Comparison of ENCODE assay signal across 19 mouse cellular contexts in genomic region chr2:116704705-116705104, GRCm38 (mm10).
A peak's percentile ranks its signal among the peaks of the same experiment; 100 is the strongest.
DNase-seq lines count a peak whose midpoint lies in the region; ATAC-seq and TF ChIP-seq lines count a peak whose summit lies in the region.
"Had no signal": no experiment of that assay in that cellular context is flagged by ENCODE, and none has a peak within 500 bp of the region (broad histone marks: within the 10 kb centered on the region; RNA-seq: fewer than 3 reads in every experiment).

No protein-coding gene starts in this region.

- no peak for TF ChIP-seq CTCF in lung, postnatal 0 days (IDR thresholded peaks at IDR 0.05)
- no peak for TF ChIP-seq CTCF in Patski (IDR thresholded peaks at IDR 0.05)

- POLR2A ChIA-PET in Patski (lab: Charles Lee), result no interaction called here

- no peaks in the 10 kb centered on the region for H3K36me3 ChIP-seq in lung, postnatal 0 days (ENCODE audit: insufficient read depth, low read length)
- H3K36me3 ChIP-seq: embryonic facial prominence, embryonic 13.5 days; embryonic facial prominence, embryonic 15.5 days; forebrain, embryonic 15.5 days had no signal

- H3K4me3 ChIP-seq in lung, postnatal 0 days (ENCODE audit: low read depth, low read length), result no peak overlapping the region
- H3K4me3 ChIP-seq: embryonic facial prominence, embryonic 13.5 days; embryonic facial prominence, embryonic 15.5 days; forebrain, embryonic 13.5 days; forebrain, embryonic 15.5 days had no signal

- no peak overlapping the region for H3K9ac ChIP-seq in lung, postnatal 0 days (replicated peaks; ENCODE audit: low read depth)
- H3K9ac ChIP-seq: embryonic facial prominence, embryonic 13.5 days; embryonic facial prominence, embryonic 15.5 days; forebrain, embryonic 13.5 days; forebrain, embryonic 15.5 days; forebrain, postnatal 0 days had no signal

- in situ Hi-C loops in Patski (cut with MboI; ENCODE audit: low pct_unique_long_range_greater_than_20kb), result no loop called here

- no peaks in the 10 kb centered on the region for H3K27me3 ChIP-seq in lung, postnatal 0 days (replicated peaks; ENCODE audit: insufficient read depth, low read length)
- H3K27me3 ChIP-seq in Patski, result no peaks in the 10 kb centered on the region
- H3K27me3 ChIP-seq: embryonic facial prominence, embryonic 13.5 days; embryonic facial prominence, embryonic 15.5 days; forebrain, embryonic 13.5 days; forebrain, embryonic 15.5 days had no signal

- H3K9me3 ChIP-seq in lung, postnatal 0 days (ENCODE audit: low read length), result no peaks in the 10 kb centered on the region
- H3K9me3 ChIP-seq: embryonic facial prominence, embryonic 13.5 days; embryonic facial prominence, embryonic 15.5 days; forebrain, embryonic 13.5 days; forebrain, embryonic 15.5 days had no signal

- no peaks in the 10 kb centered on the region for H3K4me1 ChIP-seq in lung, postnatal 0 days (ENCODE audit: insufficient read depth, low read depth, low read length)
- H3K4me1 ChIP-seq: embryonic facial prominence, embryonic 13.5 days; embryonic facial prominence, embryonic 15.5 days; forebrain, embryonic 13.5 days; forebrain, embryonic 15.5 days had no signal

- peak; percentile 19 for DNase-seq in lung, postnatal 0 days (ENCODE audit: low spot score)
- no peak for DNase-seq in lung, postnatal 25 days (ENCODE audit: low spot score)
- no peak for DNase-seq in Patski (ENCODE audit: low read depth, low spot score)
- DNase-seq in MN1 (ENCODE audit: low spot score), result no peak
- DNase-seq in frontal cortex, postnatal 14 days (ENCODE audit: low spot score in 2 of 2), result no peak
- DNase-seq: adrenal gland, adult 8-10 months; adrenal gland, postnatal 14 days; adrenal gland, postnatal 36 days; cerebellum, adult 11-12 months; cerebellum, adult 2 months; cerebellum, adult 9-10 months; cerebellum, postnatal 10 days; cerebellum, postnatal 25 days; forebrain, postnatal 0 days had no signal

- no peak overlapping the region for H3K27ac ChIP-seq in lung, postnatal 0 days (ENCODE audit: low read length)
- H3K27ac ChIP-seq: embryonic facial prominence, embryonic 13.5 days; embryonic facial prominence, embryonic 15.5 days; forebrain, embryonic 13.5 days; forebrain, embryonic 15.5 days had no signal

- TF ChIP-seq EP300 in lung, postnatal 0 days (IDR thresholded peaks at IDR 0.05), result peak; percentile 40; the same call in 1 of the 2 replicates

- peak; percentile 43; the same call in 1 of the 2 replicates for ATAC-seq in lung, postnatal 0 days
- peak; percentile 93 for ATAC-seq in Patski
- ATAC-seq: activated CD4-positive, CD25-positive, alpha-beta regulatory T cell, adult 4 months; forebrain, embryonic 13.5 days; forebrain, embryonic 15.5 days; forebrain, postnatal 0 days had no signal

- CTCF ChIA-PET in Patski (lab: Charles Lee), result no interaction called here

- no peak overlapping the region for H3K4me2 ChIP-seq in lung, postnatal 0 days (replicated peaks; ENCODE audit: low read depth, low read length)
- H3K4me2 ChIP-seq: embryonic facial prominence, embryonic 13.5 days; embryonic facial prominence, embryonic 15.5 days; forebrain, embryonic 13.5 days; forebrain, embryonic 15.5 days had no signal
